Mouse (Mus musculus) C2C12 (cell line): ENCODE measurements around the gene Spock3. TPM values are rescaled to one million over a fixed set of nuclear protein-coding genes. Genes with fewer than 3 reads are reported as not detected.

ENCODE experiments used
- H3K27me3 ChIP-seq: one replicate; pipeline ENCODE4 v1.6.1; 2011; ENCODE audit not compliant: control insufficient read depth, insufficient read depth, insufficient read length
- H3K36me3 ChIP-seq: one replicate; pipeline ENCODE4 v1.6.1; 2011; ENCODE audit not compliant: control insufficient read depth, insufficient read depth
- H3K4me3 ChIP-seq: one replicate; pipeline ENCODE4 v1.5.1; 2011; ENCODE audit warnings: mild to moderate bottlenecking, control low read depth; ENCODE audit not compliant: poor library complexity, insufficient read depth, severe bottlenecking
- H3K79me2 ChIP-seq: one replicate; pipeline ENCODE4 v1.6.1; 2011; ENCODE audit not compliant: control insufficient read depth, insufficient read depth
- H3K79me3 ChIP-seq: one replicate; pipeline ENCODE4 v1.6.1; 2011; ENCODE audit warnings: low read depth, control low read depth
- H3ac ChIP-seq: one replicate; pipeline ENCODE3; 2011; ENCODE audit warnings: low read depth; ENCODE audit not compliant: control insufficient read depth, insufficient read length
- CEBPB ChIP-seq: IDR thresholded peaks from one replicate; pipeline ENCODE4 v1.6.1; 2011; ENCODE audit warnings: low read depth, mild to moderate bottlenecking, control low read depth, moderate library complexity
- CTCF ChIP-seq: IDR thresholded peaks from one replicate; pipeline ENCODE4 v1.5.1; 2011; ENCODE audit not compliant: control insufficient read depth, insufficient read depth, insufficient read length
- FOSL1 ChIP-seq: IDR thresholded peaks from one replicate; pipeline ENCODE4 v1.8.0; 2011; ENCODE audit warnings: mild to moderate bottlenecking, low read length; ENCODE audit not compliant: poor library complexity, insufficient read depth, severe bottlenecking
- MAX ChIP-seq: IDR thresholded peaks from one replicate; pipeline ENCODE4 v1.6.1; 2011; ENCODE audit warnings: mild to moderate bottlenecking, control low read depth
- MYOD1 ChIP-seq: IDR thresholded peaks from one replicate; pipeline ENCODE4 v1.6.1; 2011; ENCODE audit warnings: low read depth; ENCODE audit not compliant: control insufficient read depth, insufficient read length
- MYOG ChIP-seq: IDR thresholded peaks from one replicate; pipeline ENCODE4 v1.6.1; 2011; ENCODE audit not compliant: control insufficient read depth, insufficient read length; ENCODE audit errors: extremely low read depth
- USF1 ChIP-seq: IDR thresholded peaks from one replicate; pipeline ENCODE4 v1.6.1; 2011; ENCODE audit warnings: low read depth, mild to moderate bottlenecking, control low read depth, moderate library complexity
- polyA plus RNA-seq: library from polyadenylated mRNA; unstranded; fragments of >200 nt; fragmentation: generic; extraction: Trizol; gene quantifications from one replicate; pipeline ENCODE4 v1.2.1, GENCODE M21; 2012; ENCODE audit warnings: missing spikeins

Spock3 gene
- polyA plus RNA-seq, 1 experiment, result not detected

- no peak for TF ChIP-seq MAX
- TF ChIP-seq CEBPB, result no peak
- no peak for TF ChIP-seq FOSL1
- TF ChIP-seq USF1, result no peak
- TF ChIP-seq MYOD1, result no peak
- no peak for TF ChIP-seq CTCF
- no peak for TF ChIP-seq MYOG
Measured at GRCm38 (mm10) chr8:63397659-63398058, 446.9 kb downstream of the Spock3 start.

More at GRCm38 (mm10) chr8:63397659-63398058, 446.9 kb downstream of the Spock3 start:
- no peak overlapping the region for H3ac ChIP-seq
- H3K4me3 ChIP-seq, result no peak overlapping the region
- no peaks in the 10 kb centered on the region for H3K79me2 ChIP-seq
- no peaks in the 10 kb centered on the region for H3K27me3 ChIP-seq
- no peaks in the 10 kb centered on the region for H3K79me3 ChIP-seq
- H3K36me3 ChIP-seq, result no peaks in the 10 kb centered on the region
